Mouse (Mus musculus) left cerebral cortex, postnatal 4 days (tissue): ENCODE data around the gene Mrps23. TPM values are rescaled to one million over a fixed set of nuclear protein-coding genes. Genes with fewer than 3 reads are reported as not detected.
"Not testable (repeated sequence)": the region's sequence is repeated elsewhere in the genome, so short reads cannot be mapped to it uniquely, and the experiment has no call there.

Source experiments
- DNase-seq: peaks from one replicate; pipeline ENCODE4 v3.0.0-alpha.2; 2022
- intact Hi-C: fragments of 180-260 bp; cut with DNase I; formaldehyde crosslinking; loops from one replicate; pipeline ENCODE4 v1.15.1; 2025
- total RNA-seq, 2 experiments: library from RNA; stranded (reverse); gene quantifications; 2 replicates each; pipeline ENCODE4 v1.2.3; 2021

The Mrps23 gene
- total RNA-seq, 2 experiments from 2014 or later, result 55.2 to 65.1 TPM

- peak; percentile 43 for DNase-seq
- intact Hi-C loops, result no loop called here
These were observed 31.4 kb upstream of the Mrps23 start for GRCm38 (mm10) chr11:88172601-88173325.

- intact Hi-C loops, result no loop called here
- DNase-seq, result no peak
These were observed 30.7 kb upstream of the Mrps23 start for GRCm38 (mm10) chr11:88173386-88174025.

- intact Hi-C loops, result no loop called here
- peak; percentile 55 for DNase-seq
These were observed 23.7 kb upstream of the Mrps23 start for GRCm38 (mm10) chr11:88180467-88180958.

DNA sequence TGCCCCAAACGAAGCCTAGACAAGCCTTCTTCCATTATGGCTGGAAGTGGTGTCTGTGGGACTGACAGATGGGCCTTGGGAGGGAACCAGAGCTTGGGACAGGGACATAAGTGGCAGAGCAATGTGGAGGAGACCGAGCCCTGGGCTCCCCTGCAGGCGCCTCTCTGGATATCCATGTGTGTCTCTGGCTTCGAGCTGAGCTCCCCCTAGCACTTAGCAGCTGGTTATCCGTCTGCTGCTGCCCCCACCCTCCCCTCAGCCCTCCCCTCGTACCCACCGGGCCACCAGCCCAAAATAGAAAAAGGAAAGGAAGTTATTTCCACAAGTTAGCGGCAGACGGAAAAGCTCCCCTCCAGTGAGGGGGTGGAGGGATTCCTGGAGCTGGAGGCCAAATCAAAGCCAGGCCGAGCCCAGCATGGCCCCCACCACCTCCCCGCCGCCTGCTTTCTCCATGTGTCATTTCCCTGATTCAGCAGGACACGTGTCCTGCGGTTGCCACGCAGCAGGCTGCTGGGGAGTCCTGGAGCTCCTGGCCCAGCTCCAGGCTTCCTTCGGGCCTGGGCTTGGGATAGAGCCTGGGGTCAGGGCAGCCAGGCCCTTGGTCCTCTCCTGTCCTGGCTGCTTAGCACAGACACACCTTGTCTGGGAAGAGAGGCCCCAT, 23.1 kb upstream of the Mrps23 start:
- intact Hi-C loops, result no loop called here
- DNase-seq, result peak; percentile 78

- DNase-seq, result no peak
- intact Hi-C loops, result no loop called here
These were observed 19.5 kb upstream of the Mrps23 start for GRCm38 (mm10) chr11:88184632-88185180.

DNA sequence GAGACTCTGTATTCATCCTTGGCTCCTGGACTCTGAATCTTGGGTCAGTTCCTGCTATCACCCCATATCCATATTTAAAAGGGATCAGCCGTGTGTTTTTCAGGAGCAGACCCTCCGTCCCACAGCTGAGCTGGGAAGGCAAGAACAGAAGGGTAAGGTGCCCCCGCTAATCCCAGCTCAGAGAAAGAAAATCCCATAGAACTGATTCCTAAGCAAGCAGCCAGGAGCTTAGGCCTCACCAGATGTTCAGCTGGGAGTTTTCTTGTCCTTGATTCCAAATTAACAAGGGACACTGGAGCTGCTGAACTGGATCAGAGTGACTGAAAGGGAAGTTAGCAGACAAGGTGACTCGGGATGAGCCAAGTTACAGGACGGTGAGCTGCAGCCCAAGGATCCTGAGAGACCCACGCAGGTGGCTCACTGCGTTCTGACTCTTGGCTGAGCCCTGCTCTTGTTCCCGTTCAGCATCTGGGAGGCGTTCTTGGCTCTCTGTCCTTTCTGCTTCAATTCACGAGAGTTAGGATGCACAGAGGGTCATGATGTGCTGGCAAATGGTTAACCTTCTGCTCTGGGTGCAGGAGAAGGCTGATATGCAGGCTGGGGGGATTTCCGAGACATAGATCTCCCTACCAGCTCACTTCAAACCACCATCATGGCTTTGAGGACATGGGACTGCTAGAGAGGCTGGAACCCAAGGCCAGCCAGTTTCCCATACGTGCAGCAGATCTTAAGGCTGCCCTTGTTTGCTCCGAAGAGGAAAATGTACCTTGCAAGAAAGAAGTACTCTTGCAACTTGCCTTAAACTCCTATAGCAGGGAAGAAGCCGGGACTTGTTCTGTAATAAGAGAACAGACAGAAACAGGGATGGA, 17.9 kb upstream of the Mrps23 start:
- DNase-seq, result no peak
- intact Hi-C loops, result no loop called here

DNA sequence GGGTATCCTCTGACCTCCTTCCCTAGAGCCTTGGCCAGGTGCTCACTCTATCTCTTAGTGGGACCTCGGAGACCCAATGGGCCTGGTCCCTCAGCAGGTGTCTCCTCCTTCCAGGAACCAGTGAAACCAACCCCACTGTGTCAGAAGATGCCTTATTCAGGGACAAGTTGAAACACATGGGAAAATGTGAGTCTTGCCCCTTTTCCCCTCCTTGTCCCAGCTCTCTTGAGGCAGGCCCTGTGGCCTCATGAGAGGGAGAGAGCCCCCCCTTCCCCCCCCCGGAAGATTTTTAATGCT, 17.3 kb upstream of the Mrps23 start:
- intact Hi-C loops, result no loop called here
- no peak for DNase-seq

DNA sequence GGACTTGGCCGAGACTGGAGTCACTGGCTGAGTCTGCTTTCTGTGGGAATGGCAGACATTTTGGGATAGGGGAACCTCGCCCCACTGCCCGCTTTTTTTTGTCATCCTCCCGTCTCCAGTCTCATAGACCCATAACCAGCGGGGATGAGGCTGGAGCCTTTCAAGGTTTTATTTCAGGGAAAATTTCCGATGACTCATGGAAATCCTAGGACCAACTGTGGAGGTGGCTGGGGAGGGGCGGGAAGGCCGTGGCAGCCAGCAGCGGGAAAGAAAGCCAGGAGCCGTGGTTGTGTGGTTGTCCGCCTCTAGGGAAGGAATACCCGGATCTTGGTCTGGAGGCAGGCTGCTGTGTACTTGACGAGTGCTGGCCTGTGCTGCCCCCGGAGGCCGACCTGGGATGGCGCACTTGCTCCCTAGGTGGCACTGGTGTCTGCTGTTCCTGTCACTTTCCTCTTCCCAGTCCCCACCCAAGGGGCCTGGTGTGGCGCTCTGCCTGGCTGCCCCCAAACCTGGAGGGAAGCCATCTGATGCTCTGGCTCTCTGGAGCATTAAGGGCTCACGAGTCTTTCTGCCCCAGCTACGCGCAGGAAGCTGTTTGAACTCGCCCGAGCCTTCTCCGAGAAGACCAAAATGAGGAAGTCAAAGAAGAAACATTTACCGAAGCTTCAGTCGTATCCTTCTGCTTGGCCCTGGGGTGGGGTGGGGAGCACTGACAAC, 16.6 kb upstream of the Mrps23 start:
- DNase-seq, result peak; percentile 89
- intact Hi-C loops, result no loop called here

- DNase-seq, result no peak
These were observed 16.0 kb upstream of the Mrps23 start for GRCm38 (mm10) chr11:88188216-88188615.

DNA sequence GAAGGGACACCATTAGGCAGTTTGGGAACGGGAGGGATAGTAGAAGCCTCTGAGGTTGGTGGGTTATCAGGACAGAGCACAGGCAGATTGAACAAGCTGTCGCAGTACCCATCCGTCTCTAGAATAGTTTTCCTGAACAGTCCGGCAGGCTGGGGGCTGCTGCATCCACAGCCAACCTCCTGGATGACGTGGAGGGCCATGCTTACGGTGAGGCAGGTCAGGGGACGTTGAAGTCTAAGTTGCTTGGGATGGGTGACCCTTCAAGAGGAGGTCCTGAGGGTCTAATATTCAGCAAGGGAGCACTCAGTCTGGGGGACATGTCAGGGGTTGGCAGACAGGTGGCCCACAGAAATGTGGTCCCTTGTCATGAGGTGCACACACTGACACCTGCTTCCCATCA, 15.6 kb upstream of the Mrps23 start:
- DNase-seq, result no peak
- intact Hi-C loops, result no loop called here

More at GRCm38 (mm10) chr11:88188216-88188615, 16.0 kb upstream of the Mrps23 start:
- intact Hi-C loops, result no loop called here

- intact Hi-C loops, result no loop called here
- DNase-seq, result peak; percentile 29
These were observed 11.6 kb upstream of the Mrps23 start for GRCm38 (mm10) chr11:88192595-88192994.

DNA sequence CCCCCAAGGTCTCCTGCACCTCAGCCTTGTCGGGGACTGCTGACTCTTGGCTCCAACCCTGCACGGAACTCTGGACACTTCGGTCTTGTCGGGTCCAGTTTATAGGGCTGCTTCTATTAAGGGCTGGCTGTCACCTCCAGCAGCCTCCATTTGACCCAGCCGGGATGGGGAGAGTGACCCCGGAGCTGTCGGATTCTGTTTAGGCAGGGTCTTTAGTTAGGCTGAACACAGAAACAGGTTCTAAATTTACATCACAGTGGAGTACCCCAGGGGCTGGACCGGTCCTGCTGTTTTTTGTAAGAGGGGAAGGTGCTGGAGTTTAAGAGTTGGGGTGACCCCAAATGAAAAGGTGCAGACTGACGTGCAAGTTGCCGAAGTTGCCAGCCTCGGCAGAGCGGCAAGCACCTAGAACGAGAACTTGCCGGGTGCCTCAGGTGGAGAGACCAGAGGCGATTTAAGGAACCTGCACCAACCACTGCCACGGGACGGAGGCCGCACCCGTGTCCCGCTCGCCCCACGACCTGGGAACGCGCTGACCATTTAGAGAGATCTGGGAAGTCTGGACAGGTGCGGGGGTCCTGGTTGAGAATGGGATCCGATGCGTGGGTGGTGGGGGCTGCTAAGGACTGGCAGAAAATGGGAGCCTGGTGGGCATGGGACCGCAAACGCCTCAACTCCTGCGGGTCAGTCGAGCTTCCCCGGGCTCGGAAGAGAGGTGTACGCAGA, 10.9 kb upstream of the Mrps23 start:
- intact Hi-C loops, result no loop called here
- DNase-seq, result no peak

GRCm38 (mm10) chr11:88193824-88194696, 10.1 kb upstream of the Mrps23 start:
- intact Hi-C loops, result no loop called here
- DNase-seq, result no peak

DNA sequence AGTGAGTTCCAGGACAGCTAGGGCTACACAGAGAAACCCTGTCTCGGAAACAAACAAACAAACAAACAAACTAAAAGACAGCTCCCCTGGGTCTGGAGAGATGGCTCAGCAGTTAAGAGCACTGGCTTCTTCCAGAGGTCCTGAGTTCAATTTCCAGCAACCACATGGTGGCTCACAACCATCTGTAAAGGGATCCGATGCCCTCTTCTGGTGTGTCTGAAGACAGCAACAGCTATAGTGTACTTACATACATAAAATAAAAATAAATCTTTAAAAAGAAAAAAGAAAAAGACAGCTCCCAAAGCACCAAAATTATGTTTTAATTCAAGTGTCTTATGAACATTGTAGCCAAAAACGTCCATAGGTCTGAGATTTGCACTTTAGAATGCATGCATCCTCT, 8.5 kb upstream of the Mrps23 start:
- DNase-seq, result not testable (repeated sequence)
- intact Hi-C loops, result loop anchor here (5.0 kb wide), 1 partner anchor 138 kb away; no protein-coding TSS in a partner anchor

DNA sequence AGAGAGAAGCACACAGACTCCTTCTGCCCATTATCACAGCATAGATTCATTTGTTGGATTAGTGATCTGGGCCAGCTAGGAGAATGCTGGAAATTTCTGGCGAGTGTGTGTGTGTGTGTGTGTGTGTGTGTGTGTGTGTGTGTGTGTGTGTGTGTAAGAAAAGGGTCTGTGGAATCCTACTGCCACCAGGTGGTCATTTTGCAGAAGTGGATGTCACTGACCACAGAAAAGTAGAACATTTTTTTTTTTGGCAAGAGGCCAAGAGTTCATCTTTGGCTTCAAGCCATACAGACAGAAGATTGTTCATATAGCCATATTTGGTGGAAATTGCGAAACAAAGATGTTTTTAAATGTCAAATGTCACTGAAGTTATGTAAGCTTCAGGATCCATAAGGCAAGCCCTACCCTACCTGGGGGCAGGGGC, 7.0 kb upstream of the Mrps23 start:
- DNase-seq, result peak; percentile 62
- intact Hi-C loops, result loop anchor here (5.0 kb wide), 1 partner anchor 140 kb away; no protein-coding TSS in a partner anchor

DNA sequence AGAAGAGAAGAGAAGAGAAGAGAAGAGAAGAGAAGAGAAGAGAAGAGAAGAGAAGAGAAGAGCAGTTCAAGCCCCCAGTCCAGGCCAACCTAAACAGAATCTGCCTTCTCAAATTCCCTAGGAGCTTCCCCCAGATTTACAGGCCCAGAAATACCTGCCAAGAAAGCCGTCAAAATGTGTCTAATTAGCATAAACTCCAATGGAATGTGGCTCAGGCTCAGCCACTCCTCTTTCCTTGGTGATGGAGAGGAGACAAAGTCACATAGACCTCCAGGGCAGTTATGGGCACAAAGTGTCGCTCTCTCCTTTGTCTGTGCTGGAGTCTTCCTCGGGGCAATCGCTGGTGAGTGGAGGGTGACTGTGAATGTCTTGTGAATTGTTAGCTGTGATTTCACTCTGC, 6.0 kb upstream of the Mrps23 start:
- DNase-seq, result no peak
- intact Hi-C loops, result loop anchor here (5.0 kb wide), 1 partner anchor 141 kb away; no protein-coding TSS in a partner anchor

DNA sequence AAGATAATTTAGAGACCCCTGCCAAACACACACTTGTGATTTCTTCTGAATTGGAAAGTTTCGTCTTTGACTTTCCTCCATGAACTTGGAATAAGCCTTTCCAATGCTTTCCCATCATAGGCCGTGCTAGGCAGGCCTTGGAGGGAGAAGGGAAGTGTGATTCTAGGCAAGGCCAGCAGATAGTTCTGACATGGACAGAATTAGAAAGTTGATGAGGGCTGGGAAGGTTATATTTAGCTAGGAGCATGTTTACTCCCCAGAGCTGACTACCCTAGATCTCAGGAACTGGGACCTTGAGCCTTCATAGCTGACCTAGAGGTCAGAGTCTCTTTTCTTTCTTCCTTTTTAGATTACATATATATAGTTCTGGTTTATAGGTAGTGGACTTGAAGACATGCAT, 3.0 kb upstream of the Mrps23 start:
- DNase-seq, result no peak
- intact Hi-C loops, result loop anchor here (5.0 kb wide), 1 partner anchor 229 kb away; no protein-coding TSS in a partner anchor

- no peak for DNase-seq
- intact Hi-C loops, result loop anchor here (5.0 kb wide), 1 partner anchor 230 kb away; no protein-coding TSS in a partner anchor
These were observed 2.1 kb upstream of the Mrps23 start for GRCm38 (mm10) chr11:88202077-88202476.
